Mouse (Mus musculus): ENCODE measurements around the gene Ascc3.

Gene Ascc3

DNA sequence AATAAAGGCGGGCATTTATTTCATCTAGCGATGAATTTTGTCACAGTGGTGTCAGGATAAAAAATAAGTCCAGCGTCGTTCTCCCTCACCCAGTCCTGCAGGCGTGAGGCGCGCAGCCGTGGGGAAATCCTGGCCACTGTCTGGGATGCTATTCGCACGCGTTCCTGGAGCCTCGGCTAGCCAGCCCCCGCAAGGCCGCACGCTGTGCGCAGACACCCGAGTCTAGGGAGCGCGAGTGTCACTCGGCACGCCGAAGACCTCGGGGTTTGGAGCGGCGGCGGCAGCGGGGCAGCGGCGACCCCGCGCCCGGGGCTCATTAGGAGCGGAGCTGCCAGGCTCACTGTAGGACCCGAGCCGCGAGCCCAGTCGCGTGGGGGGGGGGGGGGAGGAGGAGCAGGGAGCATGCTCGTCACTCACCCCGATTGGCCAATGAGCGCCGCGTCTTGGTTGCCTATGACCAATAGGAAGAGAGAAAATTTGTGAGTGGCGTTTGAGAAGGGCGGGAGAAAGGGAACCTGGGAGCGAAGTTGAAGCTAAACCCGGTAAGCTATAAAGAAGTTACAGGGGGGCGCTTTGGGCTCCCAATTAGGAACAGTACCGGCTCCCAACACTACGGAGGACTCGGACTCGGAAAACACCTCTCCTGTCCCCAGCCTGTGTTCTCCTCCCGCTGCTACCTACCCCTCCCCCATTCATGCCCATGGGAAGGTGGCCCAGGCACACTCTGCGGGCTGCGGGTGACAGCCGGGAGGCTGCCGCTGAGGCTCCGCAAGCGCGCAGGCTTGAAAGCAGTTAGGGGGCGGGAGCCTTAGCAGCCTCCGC is 301.9 kb downstream of the Ascc3 start, which contains the start of gene Sim1:
Gene Sim1, plus strand, starts transcription at position 585 of the 822 bp plus-strand sequence.
- DNase-seq (ENCODE audit: low spot score in 2 of 2): no peak

GRCm38 (mm10) chr10:50895091-50895790 is 302.8 kb downstream of the Ascc3 start:
- DNase-seq (ENCODE audit: low spot score in 2 of 2): no peak

DNA sequence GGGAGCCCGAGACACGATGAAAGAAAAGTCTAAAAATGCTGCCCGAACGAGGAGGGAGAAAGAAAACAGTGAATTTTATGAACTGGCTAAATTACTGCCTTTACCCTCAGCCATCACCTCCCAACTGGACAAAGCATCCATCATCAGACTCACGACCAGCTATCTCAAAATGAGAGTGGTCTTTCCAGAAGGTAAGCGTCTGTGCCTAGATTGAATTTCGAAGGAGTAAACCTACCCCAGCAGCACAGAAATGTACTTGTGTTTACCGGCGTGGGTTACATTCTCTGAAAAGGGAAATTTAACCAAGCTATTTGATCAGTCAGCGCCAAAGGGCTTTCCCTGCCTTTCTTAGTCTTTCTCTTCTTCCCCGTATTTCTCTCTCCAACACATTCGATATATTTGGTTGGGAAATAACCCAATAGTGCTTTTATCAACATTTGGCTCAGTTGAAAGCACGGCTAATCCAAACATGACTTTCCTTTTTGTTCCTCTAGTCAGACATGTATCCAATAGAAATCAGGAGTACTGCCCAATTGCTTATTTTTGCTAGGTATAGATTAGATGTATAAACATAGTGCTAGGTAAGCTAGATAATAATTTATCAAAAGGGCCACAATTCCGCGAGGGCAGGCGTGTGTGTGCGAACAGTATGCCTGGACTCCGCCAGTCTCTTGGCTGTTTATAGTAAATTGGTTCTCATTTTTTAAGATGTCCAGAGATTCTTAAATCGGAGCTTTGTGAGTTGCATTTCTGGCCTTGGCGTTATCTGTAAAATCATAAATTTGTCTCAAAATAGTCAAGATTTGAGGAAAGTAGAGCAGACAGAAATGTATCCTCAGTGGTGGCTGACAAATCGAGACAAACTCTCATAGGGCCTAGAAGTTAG is 303.7 kb downstream of the Ascc3 start:
- no peak for DNase-seq (ENCODE audit: low spot score in 2 of 2)

DNA sequence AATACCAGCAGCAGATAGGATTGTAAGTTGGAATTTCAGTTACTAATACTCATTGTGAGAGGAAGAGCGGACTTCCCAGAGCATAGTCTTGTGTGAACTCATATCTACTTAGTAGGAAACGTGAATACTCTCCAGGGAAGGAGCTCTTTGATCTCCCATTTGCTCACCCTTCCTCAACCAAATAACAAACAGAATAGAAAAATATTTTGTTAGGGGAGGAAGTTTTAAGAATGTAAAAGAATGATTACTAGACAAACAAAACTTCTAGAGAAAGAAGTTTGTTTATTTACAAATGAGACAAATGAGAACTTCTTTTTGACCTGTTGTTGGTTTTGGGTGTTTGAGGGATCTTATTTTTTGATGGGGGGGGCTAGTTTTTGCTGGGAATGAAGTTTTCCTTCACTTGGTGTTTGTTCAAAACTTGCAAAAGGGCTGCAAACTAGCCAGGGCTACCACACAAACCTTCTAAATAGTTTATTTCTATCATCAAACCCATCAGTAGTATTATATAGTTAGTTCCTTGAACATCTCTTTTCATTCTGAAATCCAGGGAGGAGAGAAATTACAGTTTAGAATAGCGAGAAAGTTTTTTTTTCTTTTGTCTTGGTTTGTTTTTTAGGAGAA is 304.4 kb downstream of the Ascc3 start:
- DNase-seq (ENCODE audit: low spot score in 2 of 2): no peak

DNA sequence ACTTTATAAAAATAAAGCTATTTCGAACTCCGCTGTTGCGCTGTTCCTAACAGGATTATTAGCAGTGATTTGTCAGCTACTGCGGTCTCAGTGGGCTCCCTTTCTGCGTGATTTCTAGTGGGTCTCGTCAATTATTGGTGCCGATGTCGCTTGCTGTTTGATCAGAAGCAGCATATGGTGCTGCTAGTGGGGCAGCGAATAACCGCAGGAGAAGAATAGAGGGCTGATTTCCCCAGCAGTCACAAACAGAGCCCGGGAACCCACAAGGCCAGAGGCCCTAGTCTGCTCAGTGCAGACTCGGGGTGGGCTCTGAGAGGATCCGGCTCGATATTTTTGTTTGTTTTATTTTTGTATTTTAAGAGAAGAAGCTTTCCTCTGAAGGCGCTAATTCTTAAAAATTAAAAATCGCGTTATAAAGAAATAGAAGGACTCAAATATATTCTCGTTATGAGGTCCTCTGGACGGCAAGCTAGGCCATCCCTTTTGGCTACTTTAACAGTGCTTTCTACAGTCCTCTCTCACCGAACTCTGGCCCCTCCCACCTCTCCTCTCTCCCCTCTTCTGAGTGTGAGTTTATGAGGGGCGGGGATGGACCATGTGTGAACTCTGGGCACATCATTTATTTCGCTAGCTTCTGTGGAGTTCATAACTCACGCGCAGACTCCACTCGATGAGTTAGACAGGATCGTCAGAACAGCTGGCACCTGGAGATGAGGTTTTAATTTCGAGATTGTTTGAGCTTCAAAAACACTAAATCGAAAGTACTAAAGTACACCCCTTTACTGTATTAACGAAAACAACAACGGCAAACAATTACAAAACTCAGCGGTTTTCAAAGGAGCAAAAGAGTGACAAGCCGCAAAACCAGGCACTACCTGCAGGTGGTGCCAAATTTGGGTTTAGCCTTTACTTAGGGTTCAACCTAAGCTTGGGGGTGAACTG is 305.3 kb downstream of the Ascc3 start:
- DNase-seq (ENCODE audit: low spot score in 2 of 2): no peak

DNA sequence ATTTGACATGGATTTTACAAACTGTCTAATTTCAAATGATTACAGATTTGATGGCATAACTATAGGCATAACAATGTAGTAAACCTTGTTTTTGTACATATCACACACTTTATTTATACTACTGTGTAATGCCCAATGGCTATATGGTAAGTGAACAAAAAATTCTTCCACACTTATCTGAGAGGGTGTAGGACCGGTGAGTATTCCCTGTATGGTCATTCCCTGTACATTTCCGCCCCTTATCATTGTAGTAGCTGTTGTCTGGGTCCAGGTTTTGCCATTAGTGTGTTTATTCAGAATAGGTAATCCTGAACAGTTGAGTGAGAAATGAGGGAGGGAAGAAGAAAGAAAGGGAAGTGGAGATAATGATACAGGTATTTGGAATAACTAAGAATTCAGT is 306.2 kb downstream of the Ascc3 start:
- DNase-seq (ENCODE audit: low spot score in 2 of 2): no peak

GRCm38 (mm10) chr10:50899846-50900745 is 307.6 kb downstream of the Ascc3 start:
- DNase-seq (ENCODE audit: low spot score in 2 of 2): no peak
